Mouse (Mus musculus): ENCODE data around the gene Lif.

GRCm38 (mm10) chr11:4300683-4301082, 43.3 kb downstream of the Lif start:
- no peak for TF ChIP-seq CTCF (IDR thresholded peaks at IDR 0.05; ENCODE audit: insufficient read depth, low read depth, low read length)
- TF ChIP-seq POLR2A (IDR thresholded peaks at IDR 0.05; ENCODE audit: insufficient read depth, low read depth, low read length), result no peak
